Mouse (Mus musculus) cortical plate, adult 2 months (tissue): ENCODE measurements at regions not wholly inside any gene's neighbourhood (a gene's known extent, or its start where the extent isn't known, plus 50 kb on each side); places are given as distances from the start of the nearest gene placed in this dataset.
"Not testable (repeated sequence)": the region's sequence is repeated elsewhere in the genome, so short reads cannot be mapped to it uniquely, and the experiment has no call there.

Experiments
- H3K27ac ChIP-seq: fragments of 200-500 bp; 2 replicates; pipeline ENCODE4 v1.5.1; 2012; ENCODE audit warnings: low read length, control low read depth, inconsistent platforms; ENCODE audit not compliant: insufficient read depth
- H3K4me1 ChIP-seq: fragments of 200-500 bp; 2 replicates; pipeline ENCODE4 v1.6.1; 2011; ENCODE audit warnings: low read length; ENCODE audit not compliant: control insufficient read depth, insufficient read depth
- H3K4me3 ChIP-seq: fragments of 200-500 bp; 2 replicates; pipeline ENCODE4 v1.5.1; 2011; ENCODE audit warnings: mild to moderate bottlenecking, low read length, control low read depth; ENCODE audit not compliant: insufficient read depth
- CTCF ChIP-seq: fragments of 200-500 bp; IDR thresholded peaks from 2 replicates; pipeline ENCODE4 v1.5.1; 2011; ENCODE audit warnings: mild to moderate bottlenecking, control low read depth, low read length; ENCODE audit not compliant: insufficient read depth; ENCODE audit errors: extremely low read depth
- POLR2A ChIP-seq: fragments of 200-500 bp; IDR thresholded peaks from 2 replicates; pipeline ENCODE4 v1.6.1; 2011; ENCODE audit warnings: mild to moderate bottlenecking, low read length, control low read depth; ENCODE audit not compliant: insufficient read depth; ENCODE audit errors: extremely low read depth

GRCm38 (mm10) chr10:120284785-120285184 is 57.9 kb downstream of the Llph start:
- no peak overlapping the region for H3K27ac ChIP-seq
- H3K4me1 ChIP-seq = no peaks in the 10 kb centered on the region
- H3K4me3 ChIP-seq = no peak overlapping the region
- TF ChIP-seq POLR2A (no peak), CTCF (no peak)

GRCm38 (mm10) chr10:120291912-120292311 is 65.0 kb downstream of the Llph start:
- Histone ChIP-seq H3K27ac (no peak overlapping the region), H3K4me1 (no peaks in the 10 kb centered on the region), H3K4me3 (no peak overlapping the region)
- TF ChIP-seq CTCF (no peak), POLR2A (no peak)

- not testable (repeated sequence) for H3K27ac ChIP-seq, H3K4me3 ChIP-seq, H3K4me1 ChIP-seq
Observed at GRCm38 (mm10) chr10:120293381-120293780, 66.5 kb downstream of the Llph start.

- TF ChIP-seq POLR2A (no peak), CTCF (no peak)
- Histone ChIP-seq H3K27ac (no peak overlapping the region), H3K4me3 (no peak overlapping the region), H3K4me1 (no peaks in the 10 kb centered on the region)
Observed at GRCm38 (mm10) chr10:120294487-120294886, 67.6 kb downstream of the Llph start.

- Histone ChIP-seq H3K27ac (no peak overlapping the region), H3K4me3 (no peak overlapping the region), H3K4me1 (no peaks in the 10 kb centered on the region)
- TF ChIP-seq CTCF (no peak), POLR2A (no peak)
Observed at GRCm38 (mm10) chr10:120297311-120297710, 70.4 kb downstream of the Llph start.

GRCm38 (mm10) chr10:120298293-120298927 is 71.5 kb downstream of the Llph start:
- no peak for TF ChIP-seq CTCF
- TF ChIP-seq POLR2A = no peak
- Histone ChIP-seq H3K27ac (no peak overlapping the region), H3K4me1 (no peaks in the 10 kb centered on the region), H3K4me3 (no peak overlapping the region)

GRCm38 (mm10) chr10:120306010-120306409 is 79.1 kb downstream of the Llph start:
- Histone ChIP-seq H3K4me3 (no peak overlapping the region), H3K4me1 (no peaks in the 10 kb centered on the region), H3K27ac (no peak overlapping the region)
- TF ChIP-seq POLR2A (no peak), CTCF (peak; percentile 30; the same call in 1 of the 2 replicates)

GRCm38 (mm10) chr10:120308681-120309080 is 81.8 kb downstream of the Llph start:
- Histone ChIP-seq H3K4me3 (no peak overlapping the region), H3K27ac (no peak overlapping the region), H3K4me1 (no peaks in the 10 kb centered on the region)
- TF ChIP-seq POLR2A (no peak), CTCF (no peak)
